Mouse (Mus musculus): Measurements from ENCODE around the gene Unc5cl.
"Not testable (repeated sequence)": the region's sequence is repeated elsewhere in the genome, so short reads cannot be mapped to it uniquely, and the experiment has no call there.

The Unc5cl gene

GRCm38 (mm10) chr17:48467395-48468231 is 12.9 kb downstream of the Unc5cl start:
- peak; percentile 89 for DNase-seq

DNA sequence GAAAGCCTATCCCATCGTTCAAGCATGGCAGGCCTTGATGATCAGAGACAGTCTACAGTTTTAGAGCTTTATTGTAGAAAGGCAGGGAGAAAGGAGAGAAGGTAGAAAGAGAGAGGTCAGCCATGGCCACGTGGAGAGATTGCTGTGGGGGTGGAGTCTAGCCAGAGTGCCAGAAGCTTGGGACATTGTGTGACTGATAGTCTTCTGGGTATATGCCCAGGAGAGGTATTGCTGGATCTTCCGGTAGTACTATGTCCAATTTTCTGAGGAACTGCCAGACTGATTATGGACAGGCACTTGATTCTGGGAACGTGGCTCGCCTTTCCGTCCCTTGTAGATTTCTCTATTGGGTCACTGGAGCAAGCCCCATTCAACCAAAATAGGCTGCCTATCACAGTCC is 19.6 kb downstream of the Unc5cl start:
- not testable (repeated sequence) for DNase-seq

GRCm38 (mm10) chr17:48475444-48475843 is 20.7 kb downstream of the Unc5cl start:
- DNase-seq = no peak

- DNase-seq = no peak
Observed at GRCm38 (mm10) chr17:48479952-48480351, 25.3 kb downstream of the Unc5cl start.

DNA sequence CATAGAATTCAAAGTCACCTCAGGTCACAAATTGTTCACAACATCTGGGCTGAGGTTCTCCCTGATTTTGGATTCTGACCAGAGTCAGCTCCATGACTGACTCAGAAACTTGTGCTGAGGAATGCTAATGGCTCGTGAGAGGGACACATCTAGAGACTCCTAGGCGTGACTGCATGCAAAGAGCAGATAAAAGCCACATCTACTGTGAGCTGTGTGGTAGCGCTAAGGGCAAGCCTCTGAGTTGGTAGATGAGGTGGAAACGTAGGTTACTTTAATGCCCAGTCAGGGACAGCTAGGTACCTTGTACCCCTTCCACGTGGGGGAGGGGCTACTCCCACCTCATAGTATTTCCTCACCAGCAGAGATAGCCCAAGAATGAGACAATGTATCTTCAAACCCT is 29.1 kb downstream of the Unc5cl start:
- no peak for DNase-seq

DNA sequence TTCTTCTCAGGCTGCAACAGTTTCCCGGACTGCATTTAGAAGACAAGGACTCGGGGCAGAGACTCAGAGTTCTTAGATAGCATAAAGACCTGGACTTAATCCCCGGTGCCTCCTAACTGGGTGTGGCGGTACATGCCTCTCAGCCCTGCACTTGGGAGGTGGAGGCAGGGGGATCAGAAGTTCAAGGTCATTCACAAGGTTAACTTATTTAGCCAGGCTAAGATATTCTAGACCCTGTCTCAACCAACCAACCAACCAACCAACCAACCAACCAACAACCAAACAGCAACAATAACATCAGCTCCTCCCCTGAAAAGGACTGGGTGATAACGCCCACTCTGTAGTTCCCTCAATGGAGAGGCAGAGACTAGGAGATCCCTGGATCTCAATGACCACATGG is 29.5 kb downstream of the Unc5cl start:
- DNase-seq = no peak

GRCm38 (mm10) chr17:48489466-48489865 is 34.8 kb downstream of the Unc5cl start:
- no peak for DNase-seq

- DNase-seq = no peak
Observed at GRCm38 (mm10) chr17:48492621-48493020, 37.9 kb downstream of the Unc5cl start.

GRCm38 (mm10) chr17:48493582-48493981 is 38.9 kb downstream of the Unc5cl start:
- no peak for DNase-seq

GRCm38 (mm10) chr17:48493986-48494385 is 39.3 kb downstream of the Unc5cl start:
- DNase-seq = no peak

DNA sequence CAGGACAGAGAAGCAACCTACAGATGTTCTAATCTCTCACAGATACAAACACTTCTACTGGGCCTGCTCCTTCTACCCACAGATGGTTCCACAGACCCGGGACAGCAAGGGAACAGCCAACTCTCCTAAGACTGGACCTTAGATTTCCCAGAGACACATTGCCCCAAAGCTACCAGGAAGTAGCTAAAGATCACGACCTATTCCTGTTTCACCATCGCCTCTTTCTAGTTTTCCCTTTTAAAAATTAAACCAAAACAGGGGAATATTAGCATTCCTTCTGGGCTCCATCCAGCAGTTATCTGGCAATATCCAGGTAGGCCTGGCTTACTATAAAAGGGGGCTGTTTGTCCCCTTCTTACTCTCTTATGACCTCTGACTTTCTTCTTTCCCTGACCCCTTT is 43.3 kb downstream of the Unc5cl start:
- no peak for DNase-seq

- DNase-seq = no peak
Observed at GRCm38 (mm10) chr17:48500846-48501445, 46.2 kb downstream of the Unc5cl start.

DNA sequence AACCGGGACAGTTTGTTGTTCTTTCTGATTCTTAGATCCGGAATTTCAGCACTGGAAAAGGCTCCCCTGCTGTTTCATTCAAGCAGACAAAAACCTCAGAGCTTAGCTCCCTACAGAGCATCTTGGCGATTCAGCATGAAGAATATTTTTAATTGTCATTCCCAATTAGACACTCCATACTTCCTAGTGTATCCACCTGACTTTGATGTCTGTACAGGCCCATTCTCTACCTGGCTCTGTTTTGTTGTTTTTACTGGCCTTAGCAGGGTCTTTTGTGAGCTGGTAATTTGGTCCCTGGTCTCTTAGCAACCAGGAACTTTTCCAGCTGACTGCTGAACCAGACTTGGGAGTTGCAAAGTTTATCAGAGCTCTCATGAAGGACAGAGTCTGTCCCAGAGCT is 50.3 kb downstream of the Unc5cl start:
- no peak for DNase-seq

- no peak for DNase-seq
Observed at GRCm38 (mm10) chr17:48506986-48507385, 52.3 kb downstream of the Unc5cl start.

GRCm38 (mm10) chr17:48509596-48509995 is 54.9 kb downstream of the Unc5cl start:
- DNase-seq = no peak

DNA sequence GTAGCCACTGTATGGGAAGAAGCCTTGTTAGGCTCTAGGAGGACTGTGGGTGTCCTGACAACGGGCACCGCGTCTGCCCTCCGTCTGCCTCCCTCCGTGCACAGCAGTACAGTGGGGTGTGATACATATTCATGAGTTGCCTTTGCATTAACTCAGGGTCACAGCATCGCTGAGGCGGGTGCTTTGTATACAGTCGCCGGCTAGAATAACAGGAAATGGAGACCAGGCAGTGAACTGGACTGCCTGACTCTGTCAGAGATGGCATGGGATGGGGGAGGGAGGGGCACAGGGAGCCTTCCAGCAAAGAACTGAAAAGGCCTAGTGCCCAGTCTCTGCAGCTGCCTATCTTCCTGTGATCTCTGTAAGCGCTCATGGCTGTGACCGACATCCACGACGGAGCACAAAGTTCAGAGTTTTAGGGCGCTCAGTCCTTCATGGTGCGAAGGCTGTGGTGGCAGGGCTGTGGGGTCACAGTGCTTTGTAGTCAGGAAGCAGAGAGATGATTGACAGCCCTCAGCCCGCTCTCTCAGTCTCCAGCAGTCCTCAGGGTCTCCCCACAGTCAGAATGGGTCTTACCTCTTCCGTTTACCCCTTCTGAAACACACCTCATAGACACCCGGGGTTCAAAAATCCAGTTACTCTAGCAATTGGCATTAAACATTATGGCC is 58.0 kb downstream of the Unc5cl start:
- no peak for DNase-seq

GRCm38 (mm10) chr17:48514613-48515012 is 59.9 kb downstream of the Unc5cl start:
- no peak for DNase-seq

DNA sequence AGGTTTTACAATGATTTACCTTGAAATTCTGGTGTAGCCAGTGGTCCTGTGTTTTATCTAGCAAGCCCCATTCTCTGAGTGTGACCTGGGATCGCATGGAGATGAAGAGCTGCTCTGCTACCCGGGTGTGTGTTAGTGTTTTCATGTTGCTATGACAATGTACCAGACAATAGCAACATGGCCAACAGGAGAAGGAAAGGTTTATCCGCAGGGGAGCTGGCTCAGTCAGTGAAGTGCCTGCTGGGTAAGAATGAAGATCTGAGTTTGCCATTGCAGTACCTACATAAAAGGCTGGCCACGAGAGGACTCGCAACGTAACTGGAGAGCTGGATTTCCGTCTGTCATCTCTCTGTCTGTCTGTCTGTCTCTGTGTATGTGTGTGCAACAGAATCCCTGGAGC is 64.3 kb downstream of the Unc5cl start:
- DNase-seq = no peak

DNA sequence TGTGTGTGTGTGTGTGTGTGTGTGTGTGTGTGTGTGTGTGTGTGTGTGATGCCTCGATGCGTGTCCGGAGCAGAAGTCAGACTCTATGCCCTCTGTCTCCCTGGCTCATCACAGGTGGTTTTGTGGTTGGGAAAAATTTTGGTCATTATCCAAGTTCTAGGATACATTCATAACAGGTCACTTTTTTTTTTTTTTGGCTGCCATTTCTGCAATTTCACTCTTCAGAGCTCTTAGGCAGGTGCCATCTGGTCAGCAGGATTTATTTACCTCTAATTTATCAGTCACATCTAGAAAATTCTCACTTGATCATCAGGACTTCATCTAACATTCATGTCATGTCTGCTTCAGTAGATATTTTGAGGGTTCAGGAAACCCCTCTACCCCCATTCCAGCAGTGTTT is 65.7 kb downstream of the Unc5cl start:
- DNase-seq = no peak

DNA sequence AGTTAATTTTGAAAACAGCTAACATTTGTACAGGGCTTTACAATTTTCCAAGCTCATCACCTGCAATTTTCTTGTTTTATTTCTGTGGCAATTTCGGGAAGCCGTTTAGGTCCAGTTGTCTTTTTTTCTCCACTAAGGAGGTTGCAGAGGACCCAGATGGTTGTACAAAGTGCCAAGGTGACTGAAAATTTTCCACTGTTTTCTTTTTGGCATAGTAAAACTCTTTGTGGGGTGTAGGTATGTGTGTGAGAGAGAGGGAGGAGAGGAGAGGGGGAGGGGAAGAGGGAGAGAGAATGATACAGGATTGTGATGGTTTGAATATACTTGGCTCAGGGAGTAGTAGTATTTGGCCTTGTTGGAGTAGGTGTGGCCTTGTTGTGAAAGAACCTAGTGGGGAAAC is 68.4 kb downstream of the Unc5cl start:
- DNase-seq = no peak

- no peak for DNase-seq
Observed at GRCm38 (mm10) chr17:48533844-48534705, 79.4 kb downstream of the Unc5cl start.

DNA sequence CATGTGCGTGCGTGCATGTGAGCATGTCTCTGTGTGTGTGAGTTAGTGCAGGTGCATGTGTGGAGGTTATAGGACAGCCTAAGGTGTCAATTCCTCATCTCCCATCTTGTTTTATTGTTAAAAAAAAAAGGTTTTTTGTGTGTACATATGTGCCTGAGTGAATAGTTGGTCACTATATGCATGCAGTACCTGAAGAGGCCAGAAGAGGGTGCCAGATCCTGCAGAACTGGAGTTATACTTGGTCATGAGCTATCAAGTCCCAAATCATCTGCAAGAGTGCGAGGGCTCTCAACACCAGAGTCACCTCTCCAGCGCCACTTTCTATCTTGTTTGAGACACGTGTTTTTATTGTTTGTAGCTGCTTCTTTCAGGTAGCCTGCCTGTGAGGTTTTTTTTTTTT is 83.6 kb downstream of the Unc5cl start:
- DNase-seq = peak; percentile 42

DNA sequence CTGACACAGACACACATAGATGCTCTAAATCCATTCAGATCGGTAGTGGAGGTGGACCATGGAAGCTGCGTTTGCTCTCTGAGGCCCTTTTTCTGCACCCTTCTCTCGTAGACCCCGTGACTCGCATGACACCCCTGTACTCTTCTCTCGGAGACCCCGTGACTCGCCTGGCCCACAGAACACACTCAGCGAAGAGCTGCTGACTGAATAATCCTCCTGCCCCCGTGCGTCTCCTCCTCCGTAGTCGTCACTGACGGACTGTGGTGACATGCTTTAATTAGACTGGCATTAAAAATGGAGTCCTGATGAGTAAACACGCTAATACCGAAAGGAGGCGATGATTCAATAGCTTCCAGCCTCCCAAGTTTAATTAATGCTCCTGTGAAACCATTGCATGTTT is 84.6 kb downstream of the Unc5cl start:
- DNase-seq = no peak

Measured in liver (tissue).